ENCODE assay signal across 8 mouse cellular contexts in genomic region chr15:82127426-82128374, GRCm38 (mm10). TPM values are rescaled to one million over a fixed set of nuclear protein-coding genes. Genes with fewer than 3 reads are reported as not detected.
DNase-seq lines count a peak whose midpoint lies in the region; ATAC-seq and TF ChIP-seq lines count a peak whose summit lies in the region.

Ccdc134 (plus strand) TSS chr15:82127922.

- ATAC-seq in hematopoietic stem cell, adult 5-6 weeks (replicated peaks in 1 of 2; ENCODE audit: insufficient read depth in 1 of 2, low FRiP score in 2 of 2, low TSS enrichment in 1 of 2, low read depth in 1 of 2, poor library complexity in 2 of 2, severe bottlenecking in 2 of 2), result peak; percentile 95 to 99
- peak; percentile 100 for ATAC-seq in lung, embryonic 16.5 days (ENCODE audit: low read depth)

- WGBS in cerebellum, adult 2 months, result under 1% methylated on average over 74 of the region's 74 CpGs
- WGBS in lung, embryonic 16.5 days, result under 1% methylated on average over 74 of the region's 74 CpGs

- TF ChIP-seq CTCF in MEL (IDR thresholded peaks at IDR 0.05 in 2 of 3, conservative IDR thresholded peaks at IDR 0.05 in 1 of 3; ENCODE audit: control insufficient read depth in 1 of 3, insufficient read depth in 1 of 3, low read depth in 2 of 3, low read length in 3 of 3, poor library complexity in 1 of 3, severe bottlenecking in 1 of 3), result no peak
- no peak for TF ChIP-seq CTCF in cerebellum, adult 2 months (IDR thresholded peaks at IDR 0.05; ENCODE audit: borderline replicate concordance, insufficient read depth, low read depth, low read length)

- H3K4me3 ChIP-seq in MEL (ENCODE audit: control insufficient read depth in 1 of 2, insufficient read depth in 1 of 2, low read depth in 2 of 2, low read length in 2 of 2), result peak within 1 kb of the TSS; percentile 72 to 76
- peak within 1 kb of the TSS; percentile 74 for H3K4me3 ChIP-seq in cerebellum, adult 2 months (replicated peaks; ENCODE audit: insufficient read depth, low read depth, low read length)
- H3K4me3 ChIP-seq in lung, embryonic 16.5 days (ENCODE audit: low read length), result peak within 1 kb of the TSS; percentile 79

- H3K27me3 ChIP-seq in MEL (ENCODE audit: control insufficient read depth in 1 of 2, insufficient read depth in 2 of 2, low read length in 2 of 2), result no peaks in the 10 kb centered on the region
- H3K27me3 ChIP-seq in cerebellum, adult 2 months (ENCODE audit: control insufficient read depth, insufficient read depth, low read length), result no peaks in the 10 kb centered on the region
- no peaks in the 10 kb centered on the region for H3K27me3 ChIP-seq in lung, embryonic 16.5 days (ENCODE audit: control insufficient read depth, insufficient read depth, low read depth, low read length)

- peak; percentile 98 for DNase-seq in MEL (ENCODE audit: low read depth, low spot score)
- DNase-seq in cerebellum, adult 2 months, result peak; percentile 96 to 97
- DNase-seq in forelimb bud, embryonic 11.5 days (ENCODE audit: low read depth, low spot score), result peak; percentile 90
- DNase-seq in layer of hippocampus, adult 9-10 months (ENCODE audit: low spot score), result peak; percentile 92
- DNase-seq in ovary, postnatal 10 days (ENCODE audit: low spot score), result peak; percentile 82
- DNase-seq in thymus, postnatal 10 days (ENCODE audit: low spot score in 2 of 2), result peak; percentile 92 to 96

- TF ChIP-seq POLR2A in MEL (IDR thresholded peaks at IDR 0.05; ENCODE audit: control insufficient read depth in 1 of 2, insufficient read depth in 1 of 2, low read depth in 1 of 2, low read length in 2 of 2, poor library complexity in 1 of 2), result peak; percentile 82 to 94
- TF ChIP-seq POLR2A in cerebellum, adult 2 months (IDR thresholded peaks at IDR 0.05; ENCODE audit: borderline replicate concordance, insufficient read depth, low read length), result peak; percentile 91

- no peak for TF ChIP-seq EP300 in MEL (IDR thresholded peaks at IDR 0.05; ENCODE audit: low read depth in 1 of 2, low read length in 2 of 2)

- peaks cover 0 to 3% of the 10 kb centered on the region in 2 experiments; a peak in 1 of 4 replicates for H3K36me3 ChIP-seq in MEL (ENCODE audit: control insufficient read depth in 1 of 2, insufficient read depth in 2 of 2, low read length in 2 of 2)
- H3K36me3 ChIP-seq in lung, embryonic 16.5 days (ENCODE audit: control insufficient read depth, insufficient read depth, low read length), result no peaks in the 10 kb centered on the region

- no peaks in the 10 kb centered on the region for H3K9me3 ChIP-seq in MEL (replicated peaks; ENCODE audit: insufficient read depth, low read length)
- no peaks in the 10 kb centered on the region for H3K9me3 ChIP-seq in lung, embryonic 16.5 days (ENCODE audit: control insufficient read depth, low read length)

- peaks cover 0 to 12% of the 10 kb centered on the region in 2 experiments; a peak in 1 of 4 replicates for H3K4me1 ChIP-seq in MEL (ENCODE audit: control insufficient read depth in 1 of 2, insufficient read depth in 2 of 2, low read length in 2 of 2)
- H3K4me1 ChIP-seq in cerebellum, adult 2 months (ENCODE audit: control insufficient read depth, insufficient read depth, low read length), result no peaks in the 10 kb centered on the region
- H3K4me1 ChIP-seq in lung, embryonic 16.5 days (replicated peaks; ENCODE audit: control insufficient read depth, insufficient read depth, low read length), result peaks cover 9% of the 10 kb centered on the region

- no peak for TF ChIP-seq RAD21 in MEL (IDR thresholded peaks at IDR 0.05; ENCODE audit: low read depth, low read length)

- peak within 1 kb of the TSS; percentile 63 for H3K27ac ChIP-seq in MEL (ENCODE audit: control insufficient read depth, low read depth, low read length)
- peak within 1 kb of the TSS; percentile 63 for H3K27ac ChIP-seq in cerebellum, adult 2 months (ENCODE audit: insufficient read depth, low read length)
- peak within 1 kb of the TSS; percentile 70 for H3K27ac ChIP-seq in lung, embryonic 16.5 days (ENCODE audit: low read length)

- peaks cover 4% of the 10 kb centered on the region; the same call in 1 of the 2 replicates for H3K79me2 ChIP-seq in MEL (ENCODE audit: control insufficient read depth, insufficient read depth, low read length, poor library complexity)

- peak within 1 kb of the TSS; percentile 96 for H3K4me2 ChIP-seq in lung, embryonic 16.5 days (ENCODE audit: low read depth, low read length)

- peak within 1 kb of the TSS; percentile 85 for H3K9ac ChIP-seq in MEL (ENCODE audit: control insufficient read depth, low read depth, low read length, poor library complexity, severe bottlenecking)
- H3K9ac ChIP-seq in lung, embryonic 16.5 days (ENCODE audit: low read length), result peak within 1 kb of the TSS; percentile 84

TF ChIP-seq in MEL, 35 proteins besides CTCF, POLR2A, EP300 and RAD21:
- TF ChIP-seq NELFE (IDR thresholded peaks at IDR 0.05; ENCODE audit: low read depth, low read length) (peak; percentile 76; the same call in 1 of the 2 replicates), USF1 (IDR thresholded peaks at IDR 0.05; ENCODE audit: low read depth, low read length) (peak; percentile 11; the same call in 1 of the 2 replicates), MXI1 (IDR thresholded peaks at IDR 0.05; ENCODE audit: low read depth, low read length) (peak; percentile 100), SMC3 (IDR thresholded peaks at IDR 0.05; ENCODE audit: low read depth, low read length) (no peak), ELF1 (IDR thresholded peaks at IDR 0.05; ENCODE audit: low read depth, low read length) (peak; percentile 57; the same call in 1 of the 2 replicates), MAX (IDR thresholded peaks at IDR 0.05; ENCODE audit: low read length) (peak; percentile 97), MYB (IDR thresholded peaks at IDR 0.05; ENCODE audit: low read depth, low read length) (no peak), ZMIZ1 (IDR thresholded peaks at IDR 0.05; ENCODE audit: low read depth, low read length) (peak; percentile 57), TBP (IDR thresholded peaks at IDR 0.05; ENCODE audit: low read depth, low read length) (peak; percentile 66), HCFC1 (IDR thresholded peaks at IDR 0.05; ENCODE audit: low read depth, low read length) (peak; percentile 80), MYC (IDR thresholded peaks at IDR 0.05; ENCODE audit: low read depth, low read length) (peak; percentile 96), ETS1 (IDR thresholded peaks at IDR 0.05; ENCODE audit: low read depth, low read length) (peak; percentile 69; the same call in 1 of the 2 replicates), TAL1 (IDR thresholded peaks at IDR 0.05; ENCODE audit: low read length) (no peak), SIN3A (IDR thresholded peaks at IDR 0.05; ENCODE audit: low read length) (peak; percentile 98), CHD1 (IDR thresholded peaks at IDR 0.05; ENCODE audit: low read depth, low read length) (no peak), MAFK (IDR thresholded peaks at IDR 0.05; ENCODE audit: borderline replicate concordance, low read depth, low read length) (no peak), TCF12 (IDR thresholded peaks at IDR 0.05; ENCODE audit: low read depth, low read length) (peak; percentile 45), NRF1 (IDR thresholded peaks at IDR 0.05; ENCODE audit: insufficient read depth, low read depth, low read length, poor library complexity, severe bottlenecking) (0 out of 2 replicates have a peak, but pooled peaks have one; percentile 23), MAZ (IDR thresholded peaks at IDR 0.05; ENCODE audit: low read depth, low read length) (0 out of 2 replicates have a peak, but pooled peaks have one; percentile 64), RCOR1 (IDR thresholded peaks at IDR 0.05; ENCODE audit: low read depth, low read length) (no peak; the same call in 1 of the 2 replicates), POLR2AphosphoS2 (IDR thresholded peaks at IDR 0.05; ENCODE audit: low read length) (peak; percentile 77)

RNA-seq across cellular contexts. Expression of gene Ccdc134, which starts in this region (rescaled TPM):
- 11.8 and 19.7 TPM in 2 replicates for total RNA-seq in MEL (2012; rRNA removed)
- 10 to 100 TPM in 1 of 2 experiments, not detected in 1; 17.5 TPM for polyA plus RNA-seq in MEL (2012; ENCODE audit: insufficient read depth in 1 of 2, insufficient read length in 2 of 2, low read depth in 1 of 2, low replicate concordance in 2 of 2, missing spikeins in 1 of 2)
- polyA plus RNA-seq in cerebellum, adult 2 months (2012; rRNA removed), result 15.4 and 15.5 TPM in 2 replicates
- total RNA-seq in hematopoietic stem cell, adult 5-6 weeks (2017), result 15.9 and 20.8 TPM in 2 replicates
- polyA plus RNA-seq in lung, embryonic 16.5 days (2015; fragmentation: Nextera tagmentation; extraction: Ambion mirVana), result 16.9 and 17.1 TPM in 2 replicates

Comparison
In these comparisons a context has a peak if more than half of its experiments do, and no peak if none do; other contexts are left out.
1. Peak in every context shown above with its lines: DNase-seq, ATAC-seq, H3K4me3 ChIP-seq and H3K27ac ChIP-seq.